Mouse (Mus musculus) heart, postnatal 0 days (tissue): ENCODE measurements around the gene Pygo2. TPM values are rescaled to one million over a fixed set of nuclear protein-coding genes. Genes with fewer than 3 reads are reported as not detected.

Experiments
- ATAC-seq: fragments of 200-750 bp; cut with Nextera tagmentation; 2 replicates; pipeline ENCODE4 v1.8.0; 2017; ENCODE audit warnings: low read depth, moderate number of reproducible peaks, moderate library complexity; ENCODE audit not compliant: insufficient read depth
- DNase-seq: peaks from one replicate; pipeline ENCODE4 v3.0.0-alpha.2; 2016; ENCODE audit warnings: low spot score
- H3K27ac ChIP-seq: fragments of 300-500 bp; sonication (generic); 2 replicates; pipeline ENCODE4 v1.5.1; 2014; ENCODE audit warnings: low read depth, mild to moderate bottlenecking
- H3K27me3 ChIP-seq: fragments of 300-500 bp; sonication (generic); 2 replicates; pipeline ENCODE4 v1.6.1; 2014; ENCODE audit warnings: low read length, mixed read lengths; ENCODE audit not compliant: control insufficient read depth, insufficient read depth
- H3K36me3 ChIP-seq: fragments of 300-500 bp; sonication (generic); replicated peaks from 2 replicates; pipeline ENCODE4 v1.6.1; 2014; ENCODE audit warnings: low read length, mixed read lengths; ENCODE audit not compliant: control insufficient read depth, insufficient read depth
- H3K4me1 ChIP-seq: fragments of 300-500 bp; sonication (generic); 2 replicates; pipeline ENCODE4 v1.6.1; 2014; ENCODE audit warnings: antibody characterized with exemption; ENCODE audit not compliant: control insufficient read depth, insufficient read depth
- H3K4me2 ChIP-seq: fragments of 300-500 bp; sonication (generic); 2 replicates; pipeline ENCODE4 v1.6.1; 2014; ENCODE audit warnings: low read depth, mild to moderate bottlenecking, low read length, moderate library complexity
- H3K4me3 ChIP-seq: fragments of 300-500 bp; sonication (generic); 2 replicates; pipeline ENCODE4 v1.5.1; 2014; ENCODE audit warnings: low read depth, low read length
- H3K9ac ChIP-seq: fragments of 300-500 bp; sonication (generic); replicated peaks from 2 replicates; pipeline ENCODE4 v1.6.1; 2014; ENCODE audit warnings: low read depth, low read length, mixed read lengths
- H3K9me3 ChIP-seq: fragments of 300-500 bp; sonication (generic); replicated peaks from 2 replicates; pipeline ENCODE4 v1.6.1; 2016; ENCODE audit warnings: low read length; ENCODE audit not compliant: control insufficient read depth
- CTCF ChIP-seq: IDR thresholded peaks from 2 replicates; pipeline ENCODE4 v1.5.1; 2016; ENCODE audit warnings: antibody characterized with exemption, control low read depth, low read depth
- EP300 ChIP-seq: IDR thresholded peaks from 2 replicates; pipeline ENCODE4 v1.6.1; 2016; ENCODE audit warnings: antibody characterized with exemption, low read depth
- WGBS: fragments of 180-500 bp; shearing (Covaris S2); extraction: QIAGEN DNeasy Blood & Tissue Kit; methylation state at CpG from one replicate; pipeline ENCODE4 v1.1.7; 2014; 5-methylcytosine and 5-hydroxymethylcytosine counted together
- polyA plus RNA-seq: library from polyadenylated mRNA; unstranded; fragments of >200 nt; fragmentation: Nextera tagmentation; extraction: Ambion mirVana; gene quantifications from 2 replicates; pipeline ENCODE4 v1.2.1, GENCODE M21; 2015
- total RNA-seq: library from RNA; depleted of rRNA; stranded (reverse); fragments of >200 nt; gene quantifications from 2 replicates; pipeline ENCODE4 v1.2.3, GENCODE M21; 2014; ENCODE audit warnings: low replicate concordance; rRNA removed

The Pygo2 gene
- total RNA-seq (24.1 and 49.8 TPM in 2 replicates), polyA plus RNA-seq (9.6 and 10.4 TPM in 2 replicates)

GRCm38 (mm10) chr3:89430171-89431159, at the start of gene Pygo2:
Gene Pygo2, plus strand, starts transcription at chr3:89430214.
- Histone ChIP-seq H3K27me3 (no peaks in the 10 kb centered on the region), H3K9ac (peak within 1 kb of the TSS; percentile 81), H3K4me3 (peak within 1 kb of the TSS; percentile 85), H3K9me3 (no peaks in the 10 kb centered on the region), H3K4me2 (peak within 1 kb of the TSS; percentile 83), H3K27ac (peak within 1 kb of the TSS; percentile 76), H3K4me1 (no peaks in the 10 kb centered on the region), H3K36me3 (peaks cover 52% of the 10 kb centered on the region)
- WGBS: 2% methylated on average over 58 of the region's 68 CpGs
- DNase-seq: peak; percentile 96
- ATAC-seq: peak; percentile 99
- peak; percentile 46; the same call in 1 of the 2 replicates for TF ChIP-seq EP300
- TF ChIP-seq CTCF: no peak

GRCm38 (mm10) chr3:89380291-89380690, 49.7 kb upstream of the Pygo2 start:
- H3K27ac ChIP-seq: no peak overlapping the region
- no peaks in the 10 kb centered on the region for H3K27me3 ChIP-seq
- peaks cover 6% of the 10 kb centered on the region; the same call in 1 of the 2 replicates for H3K4me1 ChIP-seq
- H3K9ac ChIP-seq: no peak overlapping the region
- no peaks in the 10 kb centered on the region for H3K9me3 ChIP-seq
- WGBS: 94% methylated on average over 14 of the region's 14 CpGs
- no peak overlapping the region for H3K4me2 ChIP-seq
- DNase-seq (no peak), ATAC-seq (no peak)
- H3K36me3 ChIP-seq: peaks cover 11% of the 10 kb centered on the region
- TF ChIP-seq EP300 (no peak), CTCF (no peak)
- no peak overlapping the region for H3K4me3 ChIP-seq

- Histone ChIP-seq H3K27ac (no peak overlapping the region), H3K4me1 (peaks cover 6% of the 10 kb centered on the region; the same call in 1 of the 2 replicates), H3K4me3 (no peak overlapping the region), H3K36me3 (peaks cover 11% of the 10 kb centered on the region), H3K9ac (no peak overlapping the region), H3K27me3 (no peaks in the 10 kb centered on the region), H3K4me2 (no peak overlapping the region), H3K9me3 (no peaks in the 10 kb centered on the region)
- no peak for DNase-seq
- ATAC-seq: no peak
- WGBS: 93% methylated on average over 18 of the region's 18 CpGs
- TF ChIP-seq EP300: no peak
- TF ChIP-seq CTCF: no peak
Measured at GRCm38 (mm10) chr3:89380711-89381110, 49.3 kb upstream of the Pygo2 start.

GRCm38 (mm10) chr3:89381233-89381632, 48.8 kb upstream of the Pygo2 start:
- peaks cover 11% of the 10 kb centered on the region for H3K36me3 ChIP-seq

GRCm38 (mm10) chr3:89382033-89382882, 47.8 kb upstream of the Pygo2 start:
- WGBS: 84% methylated on average over 9 of the region's 9 CpGs
- no peak overlapping the region for H3K9ac ChIP-seq
- no peak for TF ChIP-seq CTCF
- TF ChIP-seq EP300: no peak
- peaks cover 11% of the 10 kb centered on the region for H3K36me3 ChIP-seq
- no peak overlapping the region for H3K27ac ChIP-seq
- no peak overlapping the region for H3K4me3 ChIP-seq
- no peak for ATAC-seq
- peaks cover 6% of the 10 kb centered on the region; the same call in 1 of the 2 replicates for H3K4me1 ChIP-seq
- H3K9me3 ChIP-seq: no peaks in the 10 kb centered on the region
- no peak for DNase-seq
- H3K4me2 ChIP-seq: no peak overlapping the region
- H3K27me3 ChIP-seq: no peaks in the 10 kb centered on the region

More at GRCm38 (mm10) chr3:89381233-89381632, 48.8 kb upstream of the Pygo2 start:
- DNase-seq (no peak), ATAC-seq (no peak)
- no peak overlapping the region for H3K4me2 ChIP-seq
- no peak overlapping the region for H3K9ac ChIP-seq
- H3K27me3 ChIP-seq: no peaks in the 10 kb centered on the region
- H3K27ac ChIP-seq: no peak overlapping the region
- H3K4me3 ChIP-seq: no peak overlapping the region
- H3K9me3 ChIP-seq: no peaks in the 10 kb centered on the region
- 87% methylated on average over 11 of the region's 11 CpGs for WGBS
- peaks cover 6% of the 10 kb centered on the region; the same call in 1 of the 2 replicates for H3K4me1 ChIP-seq
- no peak for TF ChIP-seq EP300
